Mouse (Mus musculus) MEL (cell line): ENCODE data around the gene Lrig2. TPM values are rescaled to one million over a fixed set of nuclear protein-coding genes. Genes with fewer than 3 reads are reported as not detected.

ENCODE experiments used
- DNase-seq: peaks from one replicate; pipeline ENCODE4 v3.0.0; 2011; ENCODE audit warnings: low read depth, low spot score
- H3K27ac ChIP-seq: 2 replicates; pipeline ENCODE4 v1.5.1; 2012; ENCODE audit warnings: low read depth, mild to moderate bottlenecking, control low read depth, low read length, moderate library complexity; ENCODE audit not compliant: control insufficient read depth
- H3K27me3 ChIP-seq, 2 experiments: fragments of 150-350 bp in 1 of 2; sonication (generic) in 1 of 2; 2 replicates each; pipeline ENCODE4 v1.6.1; 2012; ENCODE audit warnings: low read length in 2 of 2, mild to moderate bottlenecking in 2 of 2, improper control_type of control experiment in 1 of 2, moderate library complexity in 1 of 2; ENCODE audit not compliant: insufficient read depth in 2 of 2, control insufficient read depth in 1 of 2
- H3K36me3 ChIP-seq, 2 experiments: 2 replicates each; pipeline ENCODE4 v1.6.1; 2012 to 2014; ENCODE audit warnings: low read length in 2 of 2, improper control_type of control experiment in 1 of 2, inconsistent platforms in 1 of 2, mild to moderate bottlenecking in 1 of 2; ENCODE audit not compliant: insufficient read depth in 2 of 2, control insufficient read depth in 1 of 2
- H3K4me1 ChIP-seq, 2 experiments: fragments of 150-350 bp in 1 of 2; sonication (generic) in 1 of 2; 2 replicates each; pipeline ENCODE4 v1.6.1; 2012; ENCODE audit warnings: low read length in 2 of 2, improper control_type of control experiment in 1 of 2, mild to moderate bottlenecking in 1 of 2; ENCODE audit not compliant: insufficient read depth in 2 of 2, control insufficient read depth in 1 of 2
- H3K4me3 ChIP-seq, 2 experiments: fragments of 150-350 bp in 1 of 2; sonication (generic) in 1 of 2; 2 replicates each; pipeline ENCODE4 v1.5.1; 2012; ENCODE audit warnings: low read depth in 2 of 2, low read length in 2 of 2, mild to moderate bottlenecking in 2 of 2, moderate library complexity in 2 of 2, control low read depth in 1 of 2, improper control_type of control experiment in 1 of 2; ENCODE audit not compliant: control insufficient read depth in 1 of 2, insufficient read depth in 1 of 2
- H3K79me2 ChIP-seq: 2 replicates; pipeline ENCODE4 v1.6.1; 2012; ENCODE audit warnings: mild to moderate bottlenecking, low read length, moderate library complexity; ENCODE audit not compliant: control insufficient read depth, poor library complexity, insufficient read depth
- H3K9ac ChIP-seq: 2 replicates; pipeline ENCODE4 v1.6.1; 2012; ENCODE audit warnings: low read depth, mild to moderate bottlenecking, control low read depth, low read length, moderate library complexity; ENCODE audit not compliant: control insufficient read depth, poor library complexity, severe bottlenecking
- H3K9me3 ChIP-seq: fragments of 150-350 bp; sonication (generic); replicated peaks from 2 replicates; pipeline ENCODE4 v1.6.1; 2012; ENCODE audit warnings: mild to moderate bottlenecking, low read length, improper control_type of control experiment, moderate library complexity; ENCODE audit not compliant: insufficient read depth
- CHD1 ChIP-seq: IDR thresholded peaks from 2 replicates; pipeline ENCODE4 v1.6.1; 2012; ENCODE audit warnings: low read depth, mild to moderate bottlenecking, inconsistent platforms, low read length, improper control_type of control experiment
- CHD2 ChIP-seq: IDR thresholded peaks from 2 replicates; pipeline ENCODE4 v1.6.1; 2011; ENCODE audit warnings: low read length, improper control_type of control experiment
- ELF1 ChIP-seq: IDR thresholded peaks from 2 replicates; pipeline ENCODE4 v1.6.1; 2014; ENCODE audit warnings: low read depth, mild to moderate bottlenecking, inconsistent platforms, low read length, improper control_type of control experiment, moderate library complexity
- GABPA ChIP-seq: IDR thresholded peaks from 2 replicates; pipeline ENCODE4 v1.6.1; 2012; ENCODE audit warnings: low read depth, mild to moderate bottlenecking, inconsistent platforms, low read length, improper control_type of control experiment, moderate library complexity
- GATA1 ChIP-seq: IDR thresholded peaks from 2 replicates; pipeline ENCODE4 v1.6.1; 2011; ENCODE audit warnings: low read depth, low read length, improper control_type of control experiment
- HCFC1 ChIP-seq: IDR thresholded peaks from 2 replicates; pipeline ENCODE4 v1.6.1; 2012; ENCODE audit warnings: low read depth, mild to moderate bottlenecking, inconsistent platforms, low read length, improper control_type of control experiment, moderate library complexity
- JUND ChIP-seq: IDR thresholded peaks from 2 replicates; pipeline ENCODE4 v1.6.1; 2011; ENCODE audit warnings: low read depth, mild to moderate bottlenecking, improper control_type of control experiment, low read length
- MAFK ChIP-seq: IDR thresholded peaks from 2 replicates; pipeline ENCODE4 v1.6.1; 2011; ENCODE audit warnings: low read depth, mild to moderate bottlenecking, low read length, improper control_type of control experiment, borderline replicate concordance
- MEF2A ChIP-seq: IDR thresholded peaks from 2 replicates; pipeline ENCODE4 v1.6.1; 2014; ENCODE audit warnings: low read depth, mild to moderate bottlenecking, inconsistent platforms, low read length, improper control_type of control experiment; ENCODE audit not compliant: poor library complexity, insufficient replicate concordance, severe bottlenecking; ENCODE audit errors: extremely low read depth
- MXI1 ChIP-seq: IDR thresholded peaks from 2 replicates; pipeline ENCODE4 v1.6.1; 2011; ENCODE audit warnings: mild to moderate bottlenecking, low read depth, low read length, improper control_type of control experiment
- MYB ChIP-seq: IDR thresholded peaks from 2 replicates; pipeline ENCODE4 v1.6.1; 2011; ENCODE audit warnings: mild to moderate bottlenecking, low read depth, low read length, improper control_type of control experiment
- MYC ChIP-seq: IDR thresholded peaks from 2 replicates; pipeline ENCODE4 v1.6.1; 2011; ENCODE audit warnings: low read depth, mild to moderate bottlenecking, low read length, improper control_type of control experiment, moderate library complexity
- NELFE ChIP-seq: IDR thresholded peaks from 2 replicates; pipeline ENCODE4 v1.6.1; 2011; ENCODE audit warnings: low read depth, low read length, improper control_type of control experiment
- NRF1 ChIP-seq: IDR thresholded peaks from 2 replicates; pipeline ENCODE4 v1.6.1; 2014; ENCODE audit warnings: low read depth, mild to moderate bottlenecking, inconsistent platforms, low read length, improper control_type of control experiment, moderate library complexity; ENCODE audit not compliant: poor library complexity, insufficient read depth, severe bottlenecking
- POLR2A ChIP-seq, 2 experiments: IDR thresholded peaks; 2 replicates each; pipeline ENCODE4 v1.6.1; 2011 to 2012; ENCODE audit warnings: low read length in 2 of 2, mild to moderate bottlenecking in 2 of 2, control low read depth in 1 of 2, improper control_type of control experiment in 1 of 2, low read depth in 1 of 2, moderate library complexity in 1 of 2; ENCODE audit not compliant: control insufficient read depth in 1 of 2, insufficient read depth in 1 of 2, poor library complexity in 1 of 2
- POLR2AphosphoS2 ChIP-seq: IDR thresholded peaks from 2 replicates; pipeline ENCODE4 v1.6.1; 2011; ENCODE audit warnings: low read length, improper control_type of control experiment
- RAD21 ChIP-seq: IDR thresholded peaks from 2 replicates; pipeline ENCODE4 v1.6.1; 2011; ENCODE audit warnings: mild to moderate bottlenecking, low read depth, low read length, improper control_type of control experiment
- TAL1 ChIP-seq: IDR thresholded peaks from 2 replicates; pipeline ENCODE4 v1.6.1; 2012; ENCODE audit warnings: mild to moderate bottlenecking, inconsistent platforms, low read length, moderate library complexity, mixed read lengths
- TBP ChIP-seq: IDR thresholded peaks from 2 replicates; pipeline ENCODE4 v1.8.0; 2011; ENCODE audit warnings: low read depth, low read length, improper control_type of control experiment
- TCF12 ChIP-seq: IDR thresholded peaks from 2 replicates; pipeline ENCODE4 v1.6.1; 2014; ENCODE audit warnings: low read depth, mild to moderate bottlenecking, inconsistent platforms, low read length, improper control_type of control experiment, moderate library complexity
- USF1 ChIP-seq: IDR thresholded peaks from 2 replicates; pipeline ENCODE4 v1.6.1; 2014; ENCODE audit warnings: low read depth, mild to moderate bottlenecking, inconsistent platforms, low read length, improper control_type of control experiment, moderate library complexity
- USF2 ChIP-seq, 2 experiments: IDR thresholded peaks; 2 replicates each; pipeline ENCODE4 v1.6.1; 2011 to 2012; ENCODE audit warnings: improper control_type of control experiment in 2 of 2, low read length in 2 of 2, borderline replicate concordance in 1 of 2, inconsistent platforms in 1 of 2, low read depth in 1 of 2, mild to moderate bottlenecking in 1 of 2; ENCODE audit not compliant: insufficient read depth in 1 of 2
- ZNF384 ChIP-seq: IDR thresholded peaks from 2 replicates; pipeline ENCODE4 v1.6.1; 2012; ENCODE audit warnings: low read depth, mild to moderate bottlenecking, inconsistent platforms, low read length, improper control_type of control experiment
- polyA plus RNA-seq, 2 experiments: library from polyadenylated mRNA; stranded (reverse) in 1 of 2; unstranded in 1 of 2; fragments of >175 nt in 1 of 2; fragments of >200 nt in 1 of 2; gene quantifications; 2 replicates each; pipeline versions ENCODE4 v1.2.1 to v1.2.4; 2012; ENCODE audit warnings: low replicate concordance in 2 of 2, low read depth in 1 of 2; ENCODE audit not compliant: insufficient read length in 2 of 2, insufficient read depth in 1 of 2, missing spikeins in 1 of 2
- total RNA-seq: library from RNA; depleted of rRNA; stranded (reverse); fragments of 300-350 nt; gene quantifications from 2 replicates; pipeline ENCODE4 v1.2.3, GENCODE M21; 2012

The Lrig2 gene
- total and polyA plus RNA-seq, 3 experiments: 4.2 to 4.3 TPM; not detected in 1

- Histone ChIP-seq H3K27me3 (peaks cover 0 to 3% of the 10 kb centered on the region in 2 experiments; a peak in 1 of 4 replicates), H3K4me3 (no peak overlapping the region), H3K9ac (no peak overlapping the region), H3K4me1 (no peaks in the 10 kb centered on the region), H3K36me3 (no peaks in the 10 kb centered on the region), H3K79me2 (no peaks in the 10 kb centered on the region), H3K27ac (no peak overlapping the region), H3K9me3 (no peaks in the 10 kb centered on the region)
- no peak for DNase-seq
- no peak for TF ChIP-seq CHD2
- TF ChIP-seq ZNF384: no peak
- no peak for TF ChIP-seq TCF12
- no peak for TF ChIP-seq NELFE
- TF ChIP-seq TBP: no peak
- no peak for TF ChIP-seq USF1
- no peak for TF ChIP-seq JUND
These were observed 151.4 kb downstream of the Lrig2 start for GRCm38 (mm10) chr3:104360325-104360724.

- no peaks in the 10 kb centered on the region for H3K9me3 ChIP-seq
- peaks cover 0 to 2% of the 10 kb centered on the region in 2 experiments; a peak in 1 of 4 replicates for H3K27me3 ChIP-seq
- no peak overlapping the region for H3K4me3 ChIP-seq
- H3K36me3 ChIP-seq: no peaks in the 10 kb centered on the region
- H3K4me1 ChIP-seq: no peaks in the 10 kb centered on the region
- H3K9ac ChIP-seq: no peak overlapping the region
- H3K79me2 ChIP-seq: no peaks in the 10 kb centered on the region
- no peak overlapping the region for H3K27ac ChIP-seq
- no peak for DNase-seq
- TF ChIP-seq JUND: no peak
- TF ChIP-seq MXI1: no peak
- no peak for TF ChIP-seq POLR2A (IDR thresholded peaks at IDR 0.05; ENCODE audit: control insufficient read depth in 1 of 2, insufficient read depth in 1 of 2, low read depth in 1 of 2, low read length in 2 of 2, poor library complexity in 1 of 2)
- no peak for TF ChIP-seq CHD1
- TF ChIP-seq MEF2A: no peak
- TF ChIP-seq ELF1: no peak
- TF ChIP-seq POLR2AphosphoS2: no peak
- TF ChIP-seq MAFK: no peak
- no peak for TF ChIP-seq RAD21
- TF ChIP-seq TAL1: no peak
- no peak for TF ChIP-seq TCF12
- TF ChIP-seq USF2 (IDR thresholded peaks at IDR 0.05; ENCODE audit: borderline replicate concordance in 1 of 2, insufficient read depth in 1 of 2, low read depth in 1 of 2, low read length in 2 of 2): no peak
- no peak for TF ChIP-seq MYC
- TF ChIP-seq NELFE: no peak
- TF ChIP-seq NRF1: no peak
- no peak for TF ChIP-seq MYB
- no peak for TF ChIP-seq GABPA
- no peak for TF ChIP-seq GATA1
- no peak for TF ChIP-seq HCFC1
- TF ChIP-seq, all 39 proteins: peak for 0
These were observed 152.2 kb downstream of the Lrig2 start for GRCm38 (mm10) chr3:104359225-104360135.
